Mouse (Mus musculus) left cerebral cortex, postnatal 36 days (tissue): ENCODE results near the gene Megf8. TPM values are rescaled to one million over a fixed set of nuclear protein-coding genes. Genes with fewer than 3 reads are reported as not detected.
"Not testable (repeated sequence)": the region's sequence is repeated elsewhere in the genome, so short reads cannot be mapped to it uniquely, and the experiment has no call there.

Experiments used
- DNase-seq, 2 experiments: peaks; one replicate each; pipeline ENCODE4 v3.0.0; 2021 to 2022; ENCODE audit warnings: low spot score in 2 of 2, mixed read lengths in 1 of 2
- intact Hi-C: fragments of 180-260 bp; cut with DNase I; formaldehyde crosslinking; loops from one replicate; pipeline ENCODE4 v1.15.1; 2025
- total RNA-seq, 2 experiments: library from RNA; stranded (reverse); gene quantifications; 2 replicates each; pipeline ENCODE4 v1.2.3; 2021

Gene Megf8
- total RNA-seq, 2 experiments from 2014 or later, result 108 to 110 TPM

GRCm38 (mm10) chr7:25317446-25317999 is 559 bp downstream of the Megf8 start:
- intact Hi-C loops, result loop anchor here (2.0 to 10.0 kb wide), 3 partner anchors 39 to 433 kb away; partner anchors contain the start of genes Grik5, Rps19 and Zfp574
- DNase-seq, result no peak

GRCm38 (mm10) chr7:25322058-25322484 is 5.1 kb downstream of the Megf8 start:
- intact Hi-C loops, result no loop called here
- DNase-seq, result no peak

GRCm38 (mm10) chr7:25323219-25323618 is 6.3 kb downstream of the Megf8 start:
- intact Hi-C loops, result no loop called here
- no peak for DNase-seq

- intact Hi-C loops, result loop anchor here (5.0 kb wide), 1 partner anchor 37 kb away; no protein-coding TSS in a partner anchor
- not testable (repeated sequence) for DNase-seq
Observed at GRCm38 (mm10) chr7:25325431-25325830, 8.5 kb downstream of the Megf8 start.

- intact Hi-C loops, result loop anchor here (5.0 kb wide), 1 partner anchor 36 kb away; no protein-coding TSS in a partner anchor
- no peak for DNase-seq
Observed at GRCm38 (mm10) chr7:25326233-25326632, 9.3 kb downstream of the Megf8 start.

- DNase-seq, result peak; percentile 45 to 55
- intact Hi-C loops, result loop anchor here (10.0 kb wide), 1 partner anchor 261 kb away; no protein-coding TSS in a partner anchor
Observed at GRCm38 (mm10) chr7:25333596-25334307, 16.8 kb downstream of the Megf8 start.

GRCm38 (mm10) chr7:25334472-25334871 is 17.5 kb downstream of the Megf8 start:
- intact Hi-C loops, result loop anchor here (10.0 kb wide), 1 partner anchor 260 kb away; no protein-coding TSS in a partner anchor
- no peak for DNase-seq

- intact Hi-C loops, result loop anchor here (10.0 kb wide), 1 partner anchor 255 kb away; no protein-coding TSS in a partner anchor
- no peak for DNase-seq
Observed at GRCm38 (mm10) chr7:25339329-25339728, 22.4 kb downstream of the Megf8 start.

GRCm38 (mm10) chr7:25341000-25341784 is 24.2 kb downstream of the Megf8 start:
- intact Hi-C loops, result no loop called here
- DNase-seq, result peak in 1 of 2 experiments; percentile 24

GRCm38 (mm10) chr7:25348861-25349260 is 31.9 kb downstream of the Megf8 start:
- intact Hi-C loops, result no loop called here
- no peak for DNase-seq

- intact Hi-C loops, result no loop called here
- no peak for DNase-seq
Observed at GRCm38 (mm10) chr7:25358721-25359206, 41.8 kb downstream of the Megf8 start.

GRCm38 (mm10) chr7:25363151-25363550 is 46.2 kb downstream of the Megf8 start:
- DNase-seq, result no peak
- intact Hi-C loops, result loop anchor here (5.0 kb wide), 1 partner anchor 36 kb away; no protein-coding TSS in a partner anchor

- intact Hi-C loops, result loop anchor here (5.0 kb wide), 1 partner anchor 36 kb away; no protein-coding TSS in a partner anchor
- DNase-seq, result no peak
Observed at GRCm38 (mm10) chr7:25363632-25364031, 46.7 kb downstream of the Megf8 start.

GRCm38 (mm10) chr7:25365937-25366625 is 49.1 kb downstream of the Megf8 start:
- DNase-seq, result no peak
- intact Hi-C loops, result no loop called here

- intact Hi-C loops, result no loop called here
- no peak for DNase-seq
Observed at GRCm38 (mm10) chr7:25367632-25368293, 50.8 kb downstream of the Megf8 start.

- intact Hi-C loops, result no loop called here
Observed at GRCm38 (mm10) chr7:25368333-25368732, 51.4 kb downstream of the Megf8 start.

GRCm38 (mm10) chr7:25369058-25369749 is 52.2 kb downstream of the Megf8 start, which contains the start of gene Cnfn:
Cnfn (minus strand) TSS chr7:25369724.
- DNase-seq, result no peak
- intact Hi-C loops, result no loop called here

More at GRCm38 (mm10) chr7:25368333-25368732, 51.4 kb downstream of the Megf8 start:
- DNase-seq, result no peak

GRCm38 (mm10) chr7:25372441-25372840 is 55.5 kb downstream of the Megf8 start:
- intact Hi-C loops, result no loop called here
- DNase-seq, result no peak
